Mouse (Mus musculus) hindbrain, embryonic 11.5 days (tissue): ENCODE measurements around the gene Tex46. TPM values are rescaled to one million over a fixed set of nuclear protein-coding genes. Genes with fewer than 3 reads are reported as not detected.

Source experiments
- ATAC-seq: fragments of 200-750 bp; cut with Nextera tagmentation; 2 replicates; pipeline ENCODE4 v1.8.0; 2017; ENCODE audit warnings: mild to moderate bottlenecking, moderate TSS enrichment, moderate library complexity; ENCODE audit not compliant: low FRiP score
- DNase-seq: peaks from one replicate; pipeline ENCODE4 v3.0.0-alpha.2; 2015; ENCODE audit warnings: low spot score
- H3K27ac ChIP-seq: fragments of 300-500 bp; sonication (generic); 2 replicates; pipeline ENCODE4 v1.5.1; 2014; ENCODE audit warnings: mild to moderate bottlenecking, low read depth, low read length
- H3K27me3 ChIP-seq: fragments of 300-500 bp; sonication (generic); 2 replicates; pipeline ENCODE4 v1.6.1; 2014; ENCODE audit warnings: mild to moderate bottlenecking, low read length, moderate library complexity, mixed read lengths; ENCODE audit not compliant: control insufficient read depth, insufficient read depth
- H3K36me3 ChIP-seq: fragments of 300-500 bp; sonication (generic); 2 replicates; pipeline ENCODE4 v1.6.1; 2014; ENCODE audit warnings: mild to moderate bottlenecking, low read length, moderate library complexity, mixed read lengths; ENCODE audit not compliant: control insufficient read depth, insufficient read depth
- H3K4me1 ChIP-seq: fragments of 300-500 bp; sonication (generic); replicated peaks from 2 replicates; pipeline ENCODE4 v1.6.1; 2014; ENCODE audit warnings: low read length, mixed read lengths; ENCODE audit not compliant: control insufficient read depth, insufficient read depth
- H3K4me2 ChIP-seq: fragments of 300-500 bp; sonication (generic); replicated peaks from 2 replicates; pipeline ENCODE4 v1.6.1; 2014; ENCODE audit warnings: mild to moderate bottlenecking, low read depth, low read length
- H3K4me3 ChIP-seq: fragments of 300-500 bp; sonication (generic); 2 replicates; pipeline ENCODE4 v1.5.1; 2014; ENCODE audit warnings: low read depth, low read length
- H3K9ac ChIP-seq: fragments of 300-500 bp; sonication (generic); 2 replicates; pipeline ENCODE4 v1.6.1; 2014; ENCODE audit warnings: low read depth, low read length
- H3K9me3 ChIP-seq: fragments of 300-500 bp; sonication (generic); 2 replicates; pipeline ENCODE4 v1.6.1; 2016; ENCODE audit warnings: low read length; ENCODE audit not compliant: control insufficient read depth
- WGBS: fragments of 180-500 bp; shearing (Covaris S2); extraction: QIAGEN DNeasy Blood & Tissue Kit; methylation state at CpG from one replicate; pipeline ENCODE4 v1.1.7; 2014; 5-methylcytosine and 5-hydroxymethylcytosine counted together
- polyA plus RNA-seq: library from polyadenylated mRNA; unstranded; fragments of >200 nt; fragmentation: Nextera tagmentation; extraction: Ambion mirVana; gene quantifications from 2 replicates; pipeline ENCODE4 v1.2.1, GENCODE M21; 2014

Gene Tex46
- polyA plus RNA-seq, 1 experiment from 2014 or later, result not detected

DNA sequence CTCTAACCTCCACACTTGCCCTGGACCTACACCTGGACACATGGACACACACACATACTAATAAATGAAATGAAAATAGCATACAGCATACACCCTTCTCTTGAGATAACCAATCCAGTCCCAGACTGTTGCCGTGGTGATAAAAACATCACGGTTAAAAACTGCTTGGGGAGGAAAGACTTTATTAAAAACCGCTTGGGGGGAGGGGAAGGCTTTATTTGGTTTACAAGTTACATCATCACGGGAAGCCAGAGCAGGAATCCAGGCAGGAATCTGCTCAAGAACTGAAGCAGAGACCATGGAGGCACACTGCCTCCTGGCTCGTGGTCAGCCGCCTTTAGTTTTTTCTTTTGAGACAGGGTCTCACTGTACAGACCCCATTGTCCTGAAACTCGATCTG lies 3.4 kb downstream of the Tex46 start:
- no peak overlapping the region for H3K4me3 ChIP-seq
- no peaks in the 10 kb centered on the region for H3K27me3 ChIP-seq
- H3K9ac ChIP-seq, result no peak overlapping the region
- H3K36me3 ChIP-seq, result no peaks in the 10 kb centered on the region
- ATAC-seq, result no peak
- no peak for DNase-seq
- H3K27ac ChIP-seq, result no peak overlapping the region
- no peak overlapping the region for H3K4me2 ChIP-seq
- H3K4me1 ChIP-seq, result no peaks in the 10 kb centered on the region
- no peaks in the 10 kb centered on the region for H3K9me3 ChIP-seq
- WGBS, result 71% methylated on average over 7 of the region's 7 CpGs

DNA sequence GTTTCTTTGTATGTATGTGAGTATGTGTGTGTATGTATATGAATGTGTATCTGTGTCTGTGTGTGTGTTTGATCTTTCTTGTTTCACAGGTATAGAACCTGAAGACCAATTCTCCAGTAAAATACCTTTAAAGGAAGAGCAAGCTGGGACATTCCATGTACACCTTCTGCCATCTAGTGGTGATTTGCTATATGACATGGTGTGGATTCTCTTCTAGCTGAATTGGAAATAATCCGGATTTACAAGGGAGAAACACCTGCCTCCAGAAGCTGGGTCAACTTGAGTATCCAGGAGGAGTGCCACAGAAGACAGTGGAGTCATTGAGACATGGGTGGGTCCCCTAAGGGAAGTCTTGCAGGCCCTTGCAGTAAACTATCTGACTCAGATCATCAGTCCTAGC lies 11.1 kb downstream of the Tex46 start:
- H3K4me2 ChIP-seq, result no peak overlapping the region
- peak; percentile 83 for DNase-seq
- H3K4me3 ChIP-seq, result no peak overlapping the region
- H3K9ac ChIP-seq, result no peak overlapping the region
- H3K9me3 ChIP-seq, result no peaks in the 10 kb centered on the region
- H3K27me3 ChIP-seq, result no peaks in the 10 kb centered on the region
- no peaks in the 10 kb centered on the region; the same call in 1 of the 2 replicates for H3K4me1 ChIP-seq
- no peaks in the 10 kb centered on the region for H3K36me3 ChIP-seq
- WGBS, result 0% methylated on average over 1 of the region's 1 CpGs
- H3K27ac ChIP-seq, result no peak overlapping the region
- no peak for ATAC-seq

DNA sequence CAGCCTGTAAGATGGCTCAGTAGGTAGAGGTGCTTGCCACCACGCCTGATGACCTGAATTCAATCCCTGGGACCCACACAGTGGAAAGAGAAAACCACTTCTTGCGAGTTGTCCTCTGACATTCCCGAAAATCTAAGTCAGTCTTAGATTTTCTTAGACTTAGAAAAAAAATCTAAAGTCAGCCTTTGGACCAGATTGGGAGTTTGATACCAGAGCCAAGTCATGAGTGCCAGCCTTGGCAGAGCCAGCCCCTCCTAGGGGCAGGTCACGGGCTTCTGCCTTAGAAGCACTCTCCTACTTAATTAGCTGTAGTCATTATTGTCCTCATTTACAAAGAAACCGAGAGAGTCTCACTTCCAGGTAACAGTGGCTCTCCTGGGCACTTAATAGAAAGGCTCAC lies 11.7 kb downstream of the Tex46 start:
- no peak overlapping the region for H3K27ac ChIP-seq
- H3K4me2 ChIP-seq, result no peak overlapping the region
- no peaks in the 10 kb centered on the region for H3K36me3 ChIP-seq
- DNase-seq (no peak), ATAC-seq (no peak)
- no peak overlapping the region for H3K9ac ChIP-seq
- H3K27me3 ChIP-seq, result no peaks in the 10 kb centered on the region
- no peaks in the 10 kb centered on the region for H3K9me3 ChIP-seq
- no peaks in the 10 kb centered on the region; the same call in 1 of the 2 replicates for H3K4me1 ChIP-seq
- no peak overlapping the region for H3K4me3 ChIP-seq
- WGBS, result 58% methylated on average over 5 of the region's 5 CpGs

DNA sequence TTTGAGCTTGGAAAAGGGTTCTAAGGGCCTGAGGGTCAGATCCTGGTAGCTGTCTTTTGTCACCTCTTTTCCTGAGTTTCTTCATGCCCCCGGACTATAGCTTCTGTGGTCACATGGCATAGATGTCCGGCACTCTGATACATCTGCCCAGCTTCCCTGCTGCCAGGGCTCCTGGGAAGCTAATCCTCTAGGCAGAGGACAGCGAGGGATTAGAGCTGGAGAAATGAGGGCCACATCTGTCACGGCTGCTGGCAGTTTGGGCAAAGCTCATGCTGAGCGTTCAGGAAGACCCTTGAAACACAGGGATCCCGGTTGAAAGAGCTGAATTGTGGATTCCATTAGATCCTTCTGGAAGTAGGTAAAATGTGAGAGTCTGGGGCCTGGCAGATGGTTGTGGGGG lies 12.2 kb downstream of the Tex46 start, which contains the start of gene Lactbl1:
Gene Lactbl1 (plus strand): TSS at position 234 of the 400 bp plus-strand sequence.
- H3K4me2 ChIP-seq, result no peak within 1 kb of the TSS
- no peak for ATAC-seq
- H3K36me3 ChIP-seq, result no peaks in the 10 kb centered on the region
- no peaks in the 10 kb centered on the region for H3K27me3 ChIP-seq
- no peak for DNase-seq
- H3K4me1 ChIP-seq, result no peaks in the 10 kb centered on the region; the same call in 1 of the 2 replicates
- no peak within 1 kb of the TSS for H3K4me3 ChIP-seq
- H3K9ac ChIP-seq, result no peak within 1 kb of the TSS
- H3K27ac ChIP-seq, result no peak within 1 kb of the TSS
- no peaks in the 10 kb centered on the region for H3K9me3 ChIP-seq
- 44% methylated on average over 6 of the region's 6 CpGs for WGBS

GRCm38 (mm10) chr4:136626590-136626989 lies 16.4 kb downstream of the Tex46 start:
- 85% methylated on average over 6 of the region's 6 CpGs for WGBS
- H3K4me3 ChIP-seq, result no peak overlapping the region
- no peaks in the 10 kb centered on the region for H3K36me3 ChIP-seq
- H3K27me3 ChIP-seq, result no peaks in the 10 kb centered on the region
- no peak overlapping the region for H3K4me2 ChIP-seq
- H3K27ac ChIP-seq, result no peak overlapping the region
- H3K4me1 ChIP-seq, result no peaks in the 10 kb centered on the region
- no peak for DNase-seq
- no peak for ATAC-seq
- no peak overlapping the region for H3K9ac ChIP-seq
- H3K9me3 ChIP-seq, result no peaks in the 10 kb centered on the region

DNA sequence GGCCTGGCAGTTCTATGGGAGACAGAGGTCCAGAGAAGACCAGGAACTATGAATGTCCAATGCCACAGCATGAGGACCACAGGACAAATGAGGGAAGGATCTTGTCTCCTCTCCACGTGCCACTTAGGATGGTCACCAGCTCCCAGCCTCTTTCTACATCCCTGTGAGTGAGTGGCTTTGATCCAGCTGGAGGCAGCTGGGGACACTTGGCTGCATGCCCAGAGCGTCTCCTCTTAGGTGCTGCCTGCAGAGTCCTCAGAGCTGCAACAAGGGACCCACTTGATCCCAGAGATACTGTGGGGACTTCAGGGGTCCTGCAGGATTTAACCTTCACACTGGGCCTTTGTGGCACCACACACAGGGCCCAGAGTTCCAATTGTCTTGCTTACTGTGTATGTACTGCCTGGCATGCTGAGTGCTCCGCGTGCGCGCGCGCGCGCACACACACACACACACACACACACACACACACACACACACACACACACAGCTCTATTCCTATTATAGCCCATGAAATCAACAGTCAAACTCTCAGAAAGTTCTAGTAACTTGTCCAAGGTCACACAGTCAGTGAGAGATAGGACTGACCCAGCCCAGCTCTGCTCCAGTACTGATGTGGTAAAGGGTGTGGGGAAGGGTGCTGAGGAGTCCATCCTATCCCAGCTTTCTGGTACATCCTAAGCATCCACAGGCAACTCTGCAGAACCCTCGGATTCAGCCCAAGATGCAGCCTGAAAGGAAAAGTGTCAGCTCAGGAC lies 21.2 kb downstream of the Tex46 start:
- Histone ChIP-seq H3K27me3 (peaks cover 1% of the 10 kb centered on the region; the same call in 1 of the 2 replicates), H3K36me3 (no peaks in the 10 kb centered on the region), H3K27ac (no peak overlapping the region), H3K4me1 (no peaks in the 10 kb centered on the region), H3K4me2 (no peak overlapping the region), H3K9ac (no peak overlapping the region), H3K4me3 (no peak overlapping the region), H3K9me3 (no peaks in the 10 kb centered on the region)
- ATAC-seq, result no peak
- DNase-seq, result no peak
- 79% methylated on average over 11 of the region's 11 CpGs for WGBS

DNA sequence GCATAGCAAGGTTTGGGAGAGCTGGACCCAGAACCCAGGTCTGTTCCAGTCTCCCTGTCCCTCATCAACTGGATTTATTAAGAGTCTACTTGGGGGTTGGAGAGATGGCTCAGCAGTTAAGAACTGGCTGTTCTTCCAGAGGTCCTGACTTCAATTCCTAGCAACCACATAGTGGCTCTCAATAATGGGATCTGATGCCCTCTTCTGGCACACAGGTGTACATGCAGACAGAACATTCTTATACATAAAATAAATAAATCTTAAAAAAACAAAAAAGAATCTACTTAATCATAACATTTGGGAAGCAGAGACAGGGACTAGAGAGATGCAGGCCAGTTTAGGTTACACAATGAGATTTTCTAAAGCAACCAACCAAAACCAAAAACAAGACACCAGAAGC lies 25.8 kb downstream of the Tex46 start:
- Histone ChIP-seq H3K9ac (no peak overlapping the region), H3K4me2 (no peak overlapping the region), H3K27ac (no peak overlapping the region), H3K4me3 (no peak overlapping the region), H3K4me1 (0 out of 2 replicates have a peak, but pooled peaks cover 4% of the 10 kb centered on the region), H3K9me3 (no peaks in the 10 kb centered on the region), H3K27me3 (peaks cover 17% of the 10 kb centered on the region), H3K36me3 (no peaks in the 10 kb centered on the region)
- ATAC-seq, result no peak
- no peak for DNase-seq

DNA sequence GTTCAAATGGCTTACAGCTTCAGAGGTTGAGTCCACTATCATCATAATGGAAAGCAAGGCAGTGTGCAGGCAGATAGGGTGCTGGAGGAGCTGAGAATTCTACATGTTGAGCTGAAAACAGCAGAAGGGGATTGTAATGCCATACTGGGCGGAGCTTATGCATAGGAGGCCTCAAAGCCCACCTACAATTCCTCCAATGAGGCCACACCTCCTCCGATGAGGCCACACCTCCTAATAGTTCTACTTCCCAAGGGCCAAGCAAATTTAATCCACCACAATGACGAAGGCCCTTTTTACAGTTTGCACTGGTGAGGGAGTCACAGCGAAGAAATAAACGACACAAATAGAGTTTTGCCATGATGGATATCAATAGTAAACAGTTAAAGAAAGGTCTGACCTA lies 26.3 kb downstream of the Tex46 start:
- no peak overlapping the region for H3K4me3 ChIP-seq
- 60% methylated on average over 5 of the region's 5 CpGs for WGBS
- ATAC-seq (no peak), DNase-seq (no peak)
- no peaks in the 10 kb centered on the region for H3K36me3 ChIP-seq
- no peak overlapping the region for H3K27ac ChIP-seq
- no peak overlapping the region for H3K4me2 ChIP-seq
- H3K9me3 ChIP-seq, result no peaks in the 10 kb centered on the region
- H3K27me3 ChIP-seq, result peaks cover 17% of the 10 kb centered on the region
- 0 out of 2 replicates have a peak, but pooled peaks cover 4% of the 10 kb centered on the region for H3K4me1 ChIP-seq
- no peak overlapping the region for H3K9ac ChIP-seq

GRCm38 (mm10) chr4:136636983-136637562 lies 26.8 kb downstream of the Tex46 start:
- H3K4me3 ChIP-seq, result peak overlapping the region; percentile 44
- H3K9me3 ChIP-seq, result no peaks in the 10 kb centered on the region
- H3K36me3 ChIP-seq, result no peaks in the 10 kb centered on the region
- peaks cover 17% of the 10 kb centered on the region for H3K27me3 ChIP-seq
- no peak overlapping the region for H3K27ac ChIP-seq
- ATAC-seq, result no peak
- 0 out of 2 replicates have a peak, but pooled peaks cover 4% of the 10 kb centered on the region for H3K4me1 ChIP-seq
- H3K4me2 ChIP-seq, result peak overlapping the region; percentile 69
- WGBS, result 21% methylated on average over 36 of the region's 37 CpGs
- no peak for DNase-seq
- H3K9ac ChIP-seq, result peak overlapping the region; percentile 35
